Mouse (Mus musculus) neural tube, embryonic 10.5 days (tissue): Measurements from ENCODE around the gene Macrod2.

Experiments used
- DNase-seq: peaks from one replicate; pipeline ENCODE4 v3.0.0-alpha.2; 2017; ENCODE audit warnings: low spot score; ENCODE audit errors: extremely low spot score

Macrod2 gene

DNA sequence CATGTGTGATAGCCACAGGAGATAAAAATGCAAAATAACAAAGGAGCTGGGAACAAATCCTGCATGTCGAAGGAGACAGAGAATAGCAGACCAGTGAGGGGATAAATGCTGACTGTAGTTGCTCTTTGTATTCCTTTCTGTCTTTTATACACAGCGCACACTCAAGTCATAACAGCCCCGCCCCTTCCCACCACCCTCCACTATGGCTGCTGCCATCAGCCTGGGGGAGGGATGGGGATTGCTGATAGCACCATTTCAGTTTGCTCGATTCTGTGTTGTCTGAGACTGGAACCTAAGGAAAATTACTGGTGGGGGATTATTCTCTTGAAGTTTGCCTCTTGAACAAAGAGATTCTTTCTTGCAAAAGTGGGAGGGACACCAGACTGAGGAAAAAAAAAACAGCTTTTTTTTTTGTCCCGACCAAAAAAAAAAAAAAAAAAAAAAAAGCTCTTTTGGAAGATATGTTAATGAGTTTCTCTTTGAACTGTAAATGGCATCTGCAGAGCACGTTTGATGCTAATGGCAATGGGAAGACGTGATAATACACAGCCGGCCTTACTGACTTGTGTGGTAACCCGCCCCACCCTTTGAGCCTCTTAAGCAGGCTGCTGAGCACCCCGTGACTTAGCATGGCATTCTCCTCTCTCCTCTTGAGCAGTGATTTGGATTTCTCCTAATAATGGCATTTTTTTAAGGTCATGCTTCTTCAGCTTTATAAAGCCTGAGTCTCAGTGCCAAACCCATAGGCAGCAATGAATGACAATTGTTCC, 1768.6 kb downstream of the Macrod2 start:
- DNase-seq = no peak

DNA sequence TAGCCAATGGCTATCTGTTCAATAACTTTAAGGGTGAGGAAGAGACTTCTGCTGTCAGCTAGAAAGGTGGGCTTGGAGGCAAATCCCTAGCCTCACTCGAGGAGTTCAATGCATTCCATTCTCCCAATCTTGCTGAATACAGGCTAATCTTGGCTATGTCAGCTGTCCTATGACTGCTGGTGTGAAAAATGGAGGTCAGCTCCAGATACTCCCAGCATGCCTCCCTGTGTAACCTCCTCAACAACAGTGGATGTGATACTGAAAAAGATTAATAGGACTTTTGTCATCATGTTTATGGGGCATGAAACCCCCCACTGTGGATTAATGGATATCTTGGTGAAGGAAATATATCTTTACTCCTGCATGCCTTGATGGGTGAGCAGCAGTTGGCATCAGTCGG, 1774.5 kb downstream of the Macrod2 start:
- DNase-seq = no peak

DNA sequence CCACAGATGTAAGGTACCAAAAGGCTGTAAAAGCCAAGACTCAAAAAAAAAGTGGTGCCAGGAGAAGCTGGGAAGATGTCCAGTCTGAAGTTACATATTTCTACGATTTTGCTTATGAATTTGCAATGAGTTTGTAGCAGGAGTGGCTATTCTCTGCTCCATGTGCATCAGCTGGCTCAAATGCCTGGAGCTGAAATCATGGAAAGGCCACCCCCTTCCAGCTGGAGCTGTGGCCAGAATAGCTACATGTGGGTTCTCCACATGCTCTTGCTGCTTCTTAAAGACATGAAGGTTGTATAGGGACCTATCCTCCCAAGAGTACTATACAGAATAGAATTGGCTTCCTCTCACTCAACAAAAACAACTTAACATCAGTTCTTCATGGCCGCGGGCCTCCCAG, 1777.6 kb downstream of the Macrod2 start:
- no peak for DNase-seq

DNA sequence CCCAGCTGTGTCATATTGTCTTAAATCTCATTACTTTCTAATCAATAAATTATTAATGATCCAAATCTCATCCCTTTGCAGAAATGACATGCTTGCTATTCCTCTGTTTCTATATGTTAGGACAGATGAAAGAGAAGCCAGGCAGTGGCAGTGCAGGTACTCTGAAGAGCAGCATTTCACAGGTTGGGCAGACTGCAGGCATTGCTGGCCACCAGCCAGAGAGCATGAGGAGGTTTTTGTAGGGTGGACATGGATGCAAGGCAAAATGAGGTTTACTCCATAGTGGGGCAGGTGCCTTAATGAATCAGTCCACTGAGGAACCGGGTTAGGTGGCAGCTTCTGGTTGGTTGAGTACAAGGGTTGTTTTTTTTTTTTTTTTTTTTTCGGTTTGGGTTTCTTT, 1778.9 kb downstream of the Macrod2 start:
- no peak for DNase-seq

DNA sequence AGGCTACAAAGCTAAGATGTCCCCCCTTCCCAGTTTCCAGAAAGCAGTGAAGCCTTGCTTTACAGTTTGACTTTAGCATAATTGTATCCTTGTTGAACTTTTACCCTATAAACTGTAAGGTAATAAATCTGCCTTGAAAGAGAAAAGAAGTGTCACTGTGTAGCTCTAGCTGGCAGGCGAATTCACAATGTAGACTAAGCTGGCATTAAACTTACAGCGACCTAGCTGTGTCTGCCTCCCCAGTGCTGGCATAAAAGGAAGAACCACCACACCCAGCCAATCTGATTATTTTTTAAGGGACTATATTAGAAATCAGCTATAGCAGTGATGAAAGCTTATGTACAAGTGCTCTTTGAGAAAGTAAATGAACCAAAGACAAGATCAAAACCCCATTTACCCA, 1791.8 kb downstream of the Macrod2 start:
- no peak for DNase-seq

DNA sequence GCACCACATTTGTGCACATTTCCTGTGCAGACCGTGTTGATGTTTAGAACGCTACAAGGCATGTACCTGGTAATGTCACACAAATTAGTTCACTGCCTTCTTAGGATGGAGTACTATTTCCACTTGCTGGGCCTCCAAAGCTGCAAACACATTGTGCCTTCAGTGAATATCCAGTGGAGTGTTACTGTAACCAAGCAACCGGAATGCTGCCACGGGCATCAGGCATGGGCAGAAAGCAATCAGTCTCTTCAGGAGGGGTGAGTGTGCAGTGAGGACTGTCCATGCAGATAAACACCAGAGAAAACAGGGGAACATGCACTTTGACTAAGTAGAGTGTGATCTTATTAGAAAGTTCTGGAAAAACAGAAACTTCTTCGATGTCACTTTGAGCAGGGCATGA, 1792.3 kb downstream of the Macrod2 start:
- peak; percentile 22 for DNase-seq

DNA sequence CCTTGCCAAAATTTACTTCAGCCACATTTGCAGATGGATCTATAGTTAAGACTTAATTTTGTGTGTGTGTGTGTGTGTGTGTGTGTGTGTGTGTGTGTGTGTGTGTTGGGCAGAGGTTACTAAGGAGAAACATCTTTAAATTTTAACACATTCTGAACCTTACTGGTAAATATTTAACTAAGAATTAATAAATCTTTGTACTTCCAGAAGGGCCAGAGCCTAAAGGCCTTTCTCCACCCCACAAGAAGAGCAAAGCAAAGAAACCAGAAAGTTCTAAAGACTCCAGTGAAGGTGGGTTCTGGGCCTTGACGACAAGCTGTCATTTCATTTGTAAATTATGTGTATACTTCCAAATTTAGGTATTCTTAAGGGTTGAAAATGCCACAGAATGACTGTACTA, 1822.3 kb downstream of the Macrod2 start:
- no peak for DNase-seq

DNA sequence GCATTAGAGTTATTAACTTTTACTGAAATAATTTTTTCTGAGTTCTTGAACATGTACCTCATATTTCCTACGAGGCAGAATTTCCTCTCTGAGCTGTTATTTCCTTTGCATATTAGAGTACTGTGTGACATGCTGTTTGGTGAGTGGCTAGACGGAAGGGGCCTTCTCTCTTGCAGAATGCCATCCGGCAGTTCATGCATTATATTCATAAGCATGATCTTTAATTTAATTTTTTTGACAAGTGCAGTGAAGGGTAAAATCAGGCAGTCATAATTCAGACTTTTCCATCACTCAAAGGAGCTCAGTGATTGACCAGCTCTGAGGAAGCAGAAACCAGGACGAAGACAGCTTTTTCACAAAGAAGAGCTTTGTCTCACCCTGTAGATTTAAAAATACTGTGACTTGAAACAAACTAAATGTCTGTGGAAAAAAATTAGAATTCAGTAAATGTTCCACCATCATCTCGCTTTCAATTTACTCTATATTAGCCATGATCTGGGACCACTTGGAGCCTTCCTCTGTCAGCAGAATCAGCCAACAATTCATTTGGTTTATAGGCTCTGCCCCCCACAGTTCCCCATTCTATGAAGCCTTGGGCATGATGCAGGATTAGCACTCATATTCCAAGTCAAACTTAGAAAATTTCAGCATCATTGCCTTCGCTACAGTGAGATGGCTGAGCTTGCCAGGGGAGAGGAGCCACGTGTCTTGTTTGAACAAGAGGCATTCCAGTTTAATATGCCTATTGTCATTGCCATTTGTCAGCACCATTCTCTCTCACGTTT, 1827.2 kb downstream of the Macrod2 start:
- DNase-seq = no peak

DNA sequence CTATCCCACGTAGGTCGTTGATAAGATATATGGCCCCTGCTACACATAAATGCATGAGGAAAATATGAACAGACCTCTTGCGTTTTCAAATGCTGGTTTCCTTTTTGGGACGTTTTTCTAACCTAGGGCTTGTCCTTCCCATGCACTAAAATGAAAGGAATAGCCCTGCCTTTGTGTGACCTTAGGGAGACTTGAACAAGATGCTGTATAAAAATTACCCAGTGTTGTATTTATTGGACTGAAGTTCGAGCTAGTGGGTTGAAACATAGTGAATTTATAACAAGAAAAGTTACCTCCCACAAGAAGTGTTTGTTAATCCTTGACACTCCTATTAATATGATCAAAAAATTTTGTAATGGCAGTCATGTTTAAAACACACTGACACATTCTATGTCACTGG, 1827.8 kb downstream of the Macrod2 start:
- no peak for DNase-seq

DNA sequence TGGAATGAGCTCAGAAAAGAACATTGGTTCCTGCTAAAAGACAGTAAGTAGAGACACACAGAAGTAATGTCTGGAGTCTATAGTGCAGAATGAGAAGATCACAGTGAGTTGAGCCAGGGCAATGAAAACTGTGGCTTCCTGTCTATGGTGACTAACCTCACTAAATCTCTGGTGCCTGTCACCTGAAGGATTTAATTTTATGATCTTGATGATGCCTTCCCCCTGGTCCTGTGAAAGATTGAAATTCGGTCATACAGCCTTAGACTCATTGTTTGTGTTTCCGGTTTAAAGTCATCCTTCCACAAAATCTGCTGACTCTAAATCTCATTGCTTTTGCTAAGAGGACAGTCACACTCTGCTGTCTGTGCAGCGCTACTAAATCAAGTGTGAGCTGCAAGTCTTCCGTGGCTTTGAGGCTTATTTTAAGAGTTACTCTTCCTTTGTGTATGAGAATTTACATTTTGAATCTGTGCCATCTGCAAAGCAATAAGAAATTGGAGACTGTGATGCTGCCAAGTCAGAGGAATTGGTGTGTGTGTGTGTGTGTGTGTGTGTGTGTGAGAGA, 1836.0 kb downstream of the Macrod2 start:
- no peak for DNase-seq

DNA sequence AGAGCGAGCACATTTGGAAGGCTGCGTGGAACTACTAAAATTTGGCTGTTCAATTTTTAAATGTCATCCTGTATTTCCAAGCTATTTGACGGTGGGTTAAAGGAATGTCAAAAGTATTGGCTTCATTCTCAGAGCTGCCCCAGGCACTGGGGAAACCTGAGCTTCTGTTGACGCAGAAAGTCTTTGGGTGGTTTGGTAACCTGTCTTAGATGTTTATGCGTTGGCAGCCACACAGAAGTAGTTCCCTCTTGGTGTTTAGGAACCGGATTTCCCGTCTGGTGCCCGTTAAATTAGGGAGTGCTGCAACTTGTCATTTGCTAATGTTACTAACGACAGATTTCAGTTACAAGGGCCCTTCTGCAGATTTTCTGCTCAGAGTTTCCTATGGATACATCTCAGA, 1837.7 kb downstream of the Macrod2 start:
- DNase-seq = no peak

DNA sequence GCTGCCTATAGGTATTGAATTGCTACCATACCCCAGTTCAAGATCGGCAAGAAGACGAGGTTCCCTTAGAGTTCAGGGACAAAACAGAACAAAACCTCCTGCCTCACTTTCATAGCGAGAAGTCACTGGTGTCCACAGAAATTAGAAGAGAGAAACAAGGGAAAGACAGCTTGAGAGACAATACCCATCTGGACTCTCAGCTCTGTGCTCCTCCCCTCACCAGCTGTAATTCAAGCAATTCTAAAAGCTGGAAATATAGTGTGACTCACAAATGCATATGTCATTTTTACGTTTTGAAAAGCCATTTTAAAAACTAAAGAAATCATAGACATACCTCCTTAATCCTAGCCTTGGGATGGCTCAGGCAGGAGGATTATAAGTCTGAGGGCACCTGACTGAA, 1848.4 kb downstream of the Macrod2 start:
- no peak for DNase-seq

DNA sequence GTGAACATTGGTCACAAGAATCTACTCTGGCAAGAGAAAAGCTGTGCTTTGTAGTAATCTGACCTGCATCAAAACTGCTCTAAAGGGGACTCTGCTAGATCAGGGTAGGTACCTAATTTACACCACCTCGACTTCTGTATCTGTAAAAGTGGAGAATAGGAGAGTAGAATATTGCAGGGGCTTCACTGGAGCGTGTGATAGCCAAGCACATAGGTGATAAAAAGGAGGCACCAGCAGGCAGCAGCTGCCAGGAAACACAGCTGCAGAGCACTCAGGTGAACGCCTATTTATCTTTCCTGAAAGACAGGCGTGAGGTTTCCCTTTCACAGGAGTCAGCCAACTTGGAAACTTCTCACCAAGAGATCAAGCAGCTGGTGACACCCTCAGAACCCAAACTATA, 1855.3 kb downstream of the Macrod2 start:
- no peak for DNase-seq

DNA sequence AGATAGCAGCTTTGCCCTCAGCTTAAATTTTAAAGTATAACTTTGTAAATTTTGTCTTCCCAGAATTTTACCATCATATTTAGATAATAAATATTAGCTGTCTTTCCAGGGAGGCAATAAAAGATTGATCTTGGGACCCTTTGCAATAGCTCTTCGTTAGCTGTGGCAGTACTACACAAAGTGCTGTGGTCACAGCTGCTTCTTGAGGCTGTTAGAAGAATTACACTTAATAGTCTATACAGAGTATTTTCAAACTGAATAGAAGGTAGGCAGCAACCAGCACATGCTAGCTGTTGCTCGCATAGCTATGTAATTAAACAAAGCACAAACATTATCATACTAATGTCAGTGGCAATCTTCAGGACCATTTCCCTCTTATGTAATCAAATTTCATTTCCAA, 1856.4 kb downstream of the Macrod2 start:
- DNase-seq = no peak

DNA sequence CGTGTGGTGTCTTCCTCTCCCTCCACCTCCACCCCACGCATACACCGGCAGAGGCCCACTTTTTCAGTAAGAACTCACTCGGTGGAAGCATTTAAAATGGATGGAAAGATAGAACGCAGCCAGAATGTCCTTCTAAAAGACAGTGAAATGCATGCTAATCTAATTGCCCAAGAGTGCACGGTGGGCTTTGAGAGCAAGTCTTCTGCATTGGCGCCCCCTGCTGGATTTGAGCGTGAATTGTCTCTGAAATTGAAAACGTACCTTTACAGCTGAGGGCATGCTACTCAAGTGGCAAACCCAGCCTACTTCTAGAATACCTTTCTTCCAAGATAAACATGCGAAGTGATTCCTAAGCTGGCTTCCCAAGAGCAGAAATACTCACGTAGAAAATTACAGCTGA, 1858.8 kb downstream of the Macrod2 start:
- peak; percentile 86 for DNase-seq

DNA sequence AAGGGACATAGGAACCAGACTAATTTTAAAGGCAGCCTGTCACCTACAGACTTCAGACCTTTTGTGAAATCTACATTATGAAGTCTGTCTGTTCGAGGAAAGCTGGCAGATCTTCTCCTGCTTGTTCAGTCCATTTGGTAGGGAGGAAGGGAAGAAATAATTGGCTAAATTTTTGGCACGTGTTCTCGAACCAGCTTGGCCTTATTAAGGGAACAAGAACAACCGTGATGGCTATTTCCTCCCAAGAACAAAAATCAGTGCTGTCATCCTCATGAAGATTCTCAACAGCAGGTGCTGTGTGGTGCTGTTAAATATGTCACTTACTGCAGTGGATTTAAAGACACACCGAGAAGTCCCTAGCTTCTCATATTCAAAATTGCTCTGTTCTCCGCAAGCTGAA, 1859.5 kb downstream of the Macrod2 start:
- DNase-seq = no peak

DNA sequence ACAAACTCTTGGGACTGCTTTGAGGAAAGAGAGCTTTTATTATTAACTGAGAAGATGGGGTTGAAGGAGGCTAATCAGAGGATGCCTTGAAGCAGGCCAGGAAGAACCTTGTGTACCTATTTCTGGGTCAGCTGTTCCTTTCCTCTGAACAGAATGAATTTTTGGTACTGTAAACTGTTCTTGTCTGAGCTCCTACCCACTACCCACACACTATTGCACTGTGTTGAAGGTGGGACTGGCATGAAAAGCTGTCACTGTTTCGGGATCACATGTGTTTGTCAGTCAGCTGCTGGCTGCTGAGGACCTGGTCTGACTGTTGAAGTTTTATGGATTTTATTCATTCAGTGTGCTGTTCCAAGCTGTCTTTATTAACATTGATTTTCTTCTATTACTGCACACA, 1862.4 kb downstream of the Macrod2 start:
- no peak for DNase-seq

DNA sequence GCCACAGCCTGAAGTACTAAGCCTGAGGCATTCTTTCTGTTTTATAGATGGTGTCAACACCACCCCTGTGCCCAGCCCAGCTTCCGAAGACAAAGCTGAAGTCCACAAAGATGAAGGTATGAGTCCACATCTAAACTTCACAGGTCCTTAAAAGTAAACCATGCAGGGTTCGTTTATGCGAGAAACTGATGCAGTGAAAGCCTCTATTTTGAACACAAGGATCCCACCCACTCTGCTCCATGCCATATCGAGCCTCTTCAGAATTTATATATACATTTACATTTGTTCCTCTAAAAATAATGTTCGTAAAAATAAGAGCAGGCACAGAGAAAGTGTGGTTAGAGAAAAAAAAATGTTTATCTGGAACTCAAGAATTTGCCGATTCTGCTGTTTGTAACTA, 1865.9 kb downstream of the Macrod2 start:
- no peak for DNase-seq

DNA sequence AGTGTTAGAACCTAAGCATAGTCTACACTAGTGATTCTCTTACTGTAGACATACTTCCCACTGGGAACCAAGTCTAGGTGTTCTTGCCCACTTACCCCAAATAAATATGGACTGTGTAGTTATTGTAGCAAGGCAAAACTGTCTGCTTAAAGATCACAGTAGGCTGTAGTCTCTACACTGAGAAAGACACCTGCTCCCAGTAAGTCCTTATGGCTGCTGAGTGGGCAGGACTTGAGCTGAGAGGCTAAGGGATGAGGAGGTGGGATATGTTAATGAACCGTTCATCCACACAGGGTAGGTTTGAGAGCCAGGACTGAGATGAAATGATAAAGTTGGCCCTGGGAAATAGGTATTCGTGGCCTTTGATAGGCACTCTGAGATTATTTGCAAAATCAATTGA, 1869.6 kb downstream of the Macrod2 start:
- DNase-seq = no peak

DNA sequence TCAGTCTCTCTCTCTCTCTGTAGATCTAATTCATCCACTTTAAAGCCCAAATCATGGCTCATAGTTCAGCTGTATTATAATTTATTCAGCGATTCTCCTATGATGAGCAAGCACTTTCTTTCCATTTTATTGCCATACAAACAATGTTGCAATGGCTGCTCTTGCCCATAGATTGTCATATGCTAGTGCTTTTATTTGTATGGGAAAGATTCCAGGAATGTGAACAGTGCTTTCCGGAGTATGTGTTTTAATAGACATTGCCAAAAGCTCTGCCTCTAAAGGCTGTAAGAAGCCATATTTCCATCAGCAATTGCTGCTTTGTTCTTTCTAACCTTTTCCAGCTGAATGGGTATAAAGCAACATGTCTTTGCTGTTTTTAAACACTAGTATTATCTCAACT, 1872.7 kb downstream of the Macrod2 start:
- no peak for DNase-seq

DNA sequence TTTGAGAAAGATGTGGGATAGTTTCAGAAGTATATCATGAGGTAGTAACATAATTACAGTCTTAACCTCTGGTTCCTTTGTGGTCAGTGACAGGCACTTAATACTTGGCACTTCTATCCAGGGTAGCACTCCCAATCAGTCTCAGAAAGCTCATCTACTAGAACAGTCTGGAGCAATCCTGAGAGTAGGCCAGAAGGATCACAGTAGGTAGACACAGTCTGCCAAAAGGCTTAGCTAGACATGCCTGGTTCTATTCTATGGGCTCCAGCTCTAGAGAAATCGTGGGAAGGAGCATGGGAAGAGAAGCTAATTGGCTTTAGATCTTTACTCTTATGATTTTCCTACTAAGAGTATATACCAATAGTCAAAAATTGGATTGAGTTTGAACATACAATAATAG, 1891.7 kb downstream of the Macrod2 start:
- no peak for DNase-seq

DNA sequence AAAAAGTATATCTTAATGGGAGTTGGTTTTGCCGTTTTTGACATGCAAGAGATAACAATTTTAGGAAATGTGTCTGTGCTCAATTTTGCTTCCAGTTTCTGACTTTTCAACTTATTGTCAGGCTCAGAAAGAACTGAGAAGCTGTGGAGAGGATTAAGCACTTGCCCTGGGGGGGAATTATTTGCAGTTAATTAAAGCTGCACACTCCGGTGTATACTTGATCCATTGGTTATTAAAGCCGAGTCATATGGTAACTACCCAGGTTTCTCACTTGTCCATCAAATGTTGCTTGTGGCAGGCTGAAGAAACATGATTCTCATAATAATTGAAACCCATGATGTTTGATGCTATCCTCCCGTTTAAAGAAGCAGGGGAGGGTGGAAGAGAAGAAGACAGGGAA, 1899.7 kb downstream of the Macrod2 start:
- no peak for DNase-seq
